Mouse (Mus musculus) cerebellum, adult 18-20 months (tissue): Measurements from ENCODE around the gene Gm3252.
"Not testable (repeated sequence)": the region's sequence is repeated elsewhere in the genome, so short reads cannot be mapped to it uniquely, and the experiment has no call there.

Source experiments
- DNase-seq, 2 experiments: peaks; one replicate each; pipeline ENCODE4 v3.0.0; 2021

Gm3252 gene

DNA sequence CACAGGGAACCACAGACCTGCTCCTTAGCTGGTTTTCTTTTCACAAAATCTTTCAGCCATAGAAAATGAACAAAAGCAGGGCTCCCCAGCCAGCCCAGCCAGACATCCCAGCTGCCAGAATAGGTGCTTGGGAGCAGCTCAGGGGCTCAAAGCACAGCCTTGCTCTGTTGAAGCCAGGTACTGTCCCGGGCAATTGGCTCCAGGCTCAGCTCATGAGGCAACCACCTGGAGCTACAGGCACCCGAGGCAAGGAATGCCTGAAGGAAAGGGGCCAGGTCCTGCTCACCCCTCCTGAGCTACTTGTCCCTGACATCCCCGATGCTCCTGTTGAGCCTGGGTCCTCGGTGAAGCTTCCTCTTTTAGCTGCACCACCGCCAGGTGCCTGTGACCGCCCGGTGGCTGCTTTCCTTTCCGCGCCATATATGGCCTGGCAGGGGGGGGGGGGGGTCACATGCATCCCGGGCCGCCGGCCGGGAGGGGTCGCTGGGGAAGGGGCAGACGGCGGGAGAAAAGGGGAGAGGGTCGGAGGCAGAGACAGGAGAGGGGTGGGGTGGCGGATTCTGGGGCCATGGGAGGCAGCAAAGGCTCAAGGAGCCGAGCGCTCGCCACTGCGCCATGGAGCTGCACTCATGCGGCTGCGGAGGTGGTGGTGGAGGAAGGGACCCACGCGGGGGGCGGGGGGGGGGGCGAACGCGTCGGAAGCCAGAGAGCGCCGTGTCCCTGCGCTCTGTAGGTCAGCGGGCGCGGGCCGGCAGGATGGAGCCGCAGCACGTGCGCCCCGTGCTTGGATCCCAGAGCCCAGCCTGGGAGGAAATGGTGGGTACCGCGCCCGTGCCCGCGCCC lies at the start of gene Gm3252:
Gm3252 (plus strand) TSS at position 738 of the 843 bp plus-strand sequence.
- DNase-seq = not testable (repeated sequence)

DNA sequence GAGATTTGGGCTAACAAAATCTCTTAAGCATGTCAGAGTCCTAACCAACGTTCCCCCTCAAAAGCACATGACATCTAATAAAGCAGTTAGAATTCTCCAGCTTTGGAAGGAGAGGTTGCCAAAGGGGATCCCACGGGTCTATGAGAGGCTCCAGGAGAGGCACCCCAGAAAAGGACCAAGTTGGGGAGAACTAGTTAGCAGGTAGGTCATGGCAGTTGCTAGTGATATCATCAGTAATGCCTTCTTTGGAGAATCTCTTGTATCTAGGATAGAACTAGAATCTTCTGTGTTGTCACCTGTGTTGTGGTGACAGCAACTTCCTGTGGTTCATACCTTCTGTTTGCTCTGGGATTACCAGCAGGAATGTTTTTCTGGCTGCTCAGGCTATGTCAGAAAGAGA lies 17.6 kb upstream of the Gm3252 start, which contains the start of gene Gm7876:
Gm7876 (plus strand) TSS at position 301 of the 400 bp plus-strand sequence.
- not testable (repeated sequence) for DNase-seq

DNA sequence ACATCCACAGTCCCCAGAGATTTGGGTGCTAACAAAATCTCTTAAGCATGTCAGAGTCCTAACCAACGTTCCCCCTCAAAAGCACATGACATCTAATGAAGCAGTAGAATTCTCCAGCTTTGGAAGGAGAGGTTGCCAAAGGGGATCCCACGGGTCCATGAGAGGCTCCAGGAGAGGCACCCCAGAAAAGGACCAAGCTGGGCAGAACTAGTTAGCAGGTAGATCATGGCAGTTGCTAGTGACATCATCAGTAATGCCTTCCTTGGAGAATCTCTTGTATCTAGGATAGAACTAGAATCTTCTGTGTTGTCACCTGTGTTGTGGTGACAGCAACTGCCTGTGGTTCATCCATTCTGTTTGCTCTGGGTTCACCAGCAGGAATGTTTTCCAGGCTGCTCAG lies 49.5 kb downstream of the Gm3252 start, which contains the start of gene Gm9602:
Gm9602 (plus strand) TSS at position 301 of the 400 bp plus-strand sequence.
- not testable (repeated sequence) for DNase-seq
